Mouse (Mus musculus) liver, adult (tissue): ENCODE results near the gene Slc47a1.

Source experiments
- GATA4 ChIP-seq: IDR thresholded peaks from 2 replicates; pipeline ENCODE4 v1.6.1; 2014; ENCODE audit warnings: mild to moderate bottlenecking, low read length; ENCODE audit not compliant: insufficient replicate concordance

Slc47a1 gene

DNA sequence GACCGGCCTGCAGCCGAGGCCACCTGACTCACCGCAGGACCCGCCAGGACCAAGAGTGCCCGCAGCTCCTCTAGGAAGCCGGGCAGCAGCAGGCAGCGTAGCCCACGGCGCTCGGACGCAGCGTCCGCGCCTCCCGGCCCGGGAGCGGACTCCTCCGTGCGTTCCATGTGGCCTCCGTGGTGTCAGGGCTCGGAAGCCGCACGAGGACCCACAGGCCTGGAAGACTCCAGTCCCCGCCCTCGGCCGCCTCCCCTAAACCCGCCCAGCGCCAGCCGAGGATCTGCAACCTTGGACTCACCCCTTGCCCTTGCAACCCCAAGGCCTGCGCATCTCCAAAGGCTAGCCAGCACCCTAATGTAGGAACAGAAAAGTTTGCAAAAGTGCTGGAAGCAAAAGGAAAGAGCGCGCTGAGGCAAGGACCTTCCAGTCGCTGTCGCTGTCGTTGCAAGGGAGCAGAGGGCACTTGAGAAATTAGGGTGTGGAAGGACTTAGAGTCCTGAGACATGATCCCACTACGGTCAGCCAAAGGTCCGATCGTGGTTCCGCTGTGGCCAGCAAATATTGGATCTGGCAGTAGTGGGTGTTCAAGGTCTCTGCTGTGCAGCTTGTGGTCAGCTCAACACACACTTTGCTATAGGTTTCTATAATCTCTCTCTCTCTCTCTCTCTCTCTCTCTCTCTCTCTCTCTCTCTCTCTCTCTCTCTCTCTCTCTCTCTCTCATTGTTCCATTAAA lies at the start of gene Slc47a1:
TSS of gene Slc47a1 (minus strand) at position 465 of the 733 bp plus-strand sequence.
- no peak for TF ChIP-seq GATA4

GRCm38 (mm10) chr11:61419253-61419652 lies 41.1 kb upstream of the Slc47a1 start:
- no peak for TF ChIP-seq GATA4

DNA sequence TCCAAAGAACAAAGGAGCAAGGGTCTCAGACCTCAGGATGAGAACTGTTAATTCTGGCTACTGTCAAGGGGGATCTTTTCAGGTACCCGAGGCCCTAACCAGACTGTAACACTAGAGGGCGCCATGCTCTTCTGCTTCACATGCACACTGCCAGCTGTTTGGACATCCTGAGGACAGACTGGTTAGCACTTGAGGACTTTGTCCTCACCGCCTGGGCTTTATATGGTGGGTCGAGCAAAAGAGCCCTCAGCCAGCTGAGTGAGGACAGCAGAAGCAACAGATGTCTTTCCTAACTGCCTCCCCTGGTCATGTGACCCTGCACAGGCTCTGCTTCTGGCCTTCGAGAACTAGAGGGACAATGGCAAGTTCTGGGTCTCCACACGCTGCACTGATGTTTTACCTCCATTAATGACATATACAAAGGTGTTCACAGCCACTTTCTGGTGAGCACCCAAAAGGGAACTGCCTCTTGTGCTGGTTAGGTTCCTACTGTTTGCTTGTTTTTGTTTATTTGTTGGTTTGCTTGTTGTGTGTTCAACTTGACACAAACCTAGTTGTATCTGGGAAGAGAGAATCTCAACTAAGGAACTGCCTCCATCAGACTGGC lies 39.9 kb upstream of the Slc47a1 start:
- no peak for TF ChIP-seq GATA4

DNA sequence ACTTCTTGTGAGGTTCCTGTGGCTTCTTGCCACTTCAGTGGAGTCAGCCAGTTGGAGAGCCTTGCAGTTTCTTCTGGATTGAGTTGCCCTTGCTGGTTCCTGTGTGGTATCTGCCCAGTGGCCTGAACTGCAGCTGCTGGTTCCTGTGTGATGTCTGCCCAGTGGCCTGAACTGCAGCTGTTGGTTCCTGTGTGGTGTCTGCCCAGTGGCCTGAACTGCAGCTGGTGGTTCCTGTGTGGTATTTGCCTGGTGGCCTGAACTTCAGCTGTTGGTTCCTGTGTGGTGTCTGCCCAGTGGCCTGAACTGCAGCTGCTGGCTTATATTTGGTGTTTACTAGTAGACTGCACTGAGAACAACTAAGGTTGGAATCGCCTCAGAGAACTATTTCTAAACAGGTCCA lies 37.3 kb upstream of the Slc47a1 start:
- TF ChIP-seq GATA4 = no peak

DNA sequence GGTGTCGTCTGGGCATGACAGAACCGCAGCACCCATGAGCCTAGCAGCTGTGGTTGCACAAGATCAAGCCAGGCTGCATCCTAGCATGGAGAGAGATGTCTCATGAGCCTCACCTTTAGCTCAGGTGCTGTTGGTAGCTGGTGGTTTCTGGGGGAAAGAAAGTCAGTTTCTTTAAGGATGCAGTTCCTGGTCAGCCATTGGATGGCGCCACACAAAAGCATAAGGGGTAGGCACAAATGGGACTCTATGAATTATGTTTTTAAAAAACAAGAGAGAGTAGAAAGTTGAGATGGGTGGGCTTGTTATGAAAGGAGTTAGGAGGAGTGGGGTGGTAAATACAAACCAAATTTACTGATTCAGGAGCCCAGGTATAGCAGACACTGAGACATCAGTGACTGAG lies 36.4 kb upstream of the Slc47a1 start:
- no peak for TF ChIP-seq GATA4

- TF ChIP-seq GATA4 = no peak
Observed at GRCm38 (mm10) chr11:61413411-61413810, 35.3 kb upstream of the Slc47a1 start.

GRCm38 (mm10) chr11:61411809-61412208 lies 33.7 kb upstream of the Slc47a1 start:
- no peak for TF ChIP-seq GATA4

- TF ChIP-seq GATA4 = no peak
Observed at GRCm38 (mm10) chr11:61411221-61411620, 33.1 kb upstream of the Slc47a1 start.

- TF ChIP-seq GATA4 = no peak
Observed at GRCm38 (mm10) chr11:61410129-61410528, 32.0 kb upstream of the Slc47a1 start.

DNA sequence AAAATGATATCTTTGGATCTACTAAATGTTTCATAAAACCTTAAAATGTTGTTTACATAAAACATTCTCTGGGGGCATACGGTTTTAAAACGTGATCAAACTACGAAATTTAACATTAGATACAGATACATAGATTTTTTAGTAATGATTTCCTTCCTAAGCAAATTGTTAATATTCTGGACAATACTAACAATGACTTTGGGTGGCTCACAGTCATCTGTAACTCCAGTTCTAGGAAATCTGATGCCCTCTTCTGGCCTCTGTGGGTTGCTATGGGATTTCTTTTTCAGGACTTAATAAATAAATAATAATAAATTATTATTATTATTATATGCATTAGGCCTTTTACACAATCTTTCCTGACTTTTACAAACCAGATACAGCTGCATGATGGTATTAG lies 30.9 kb upstream of the Slc47a1 start:
- no peak for TF ChIP-seq GATA4

- TF ChIP-seq GATA4 = no peak; the same call in 1 of the 2 replicates
Observed at GRCm38 (mm10) chr11:61408184-61409027, 30.3 kb upstream of the Slc47a1 start.

- TF ChIP-seq GATA4 = no peak
Observed at GRCm38 (mm10) chr11:61407638-61408183, 29.6 kb upstream of the Slc47a1 start.

DNA sequence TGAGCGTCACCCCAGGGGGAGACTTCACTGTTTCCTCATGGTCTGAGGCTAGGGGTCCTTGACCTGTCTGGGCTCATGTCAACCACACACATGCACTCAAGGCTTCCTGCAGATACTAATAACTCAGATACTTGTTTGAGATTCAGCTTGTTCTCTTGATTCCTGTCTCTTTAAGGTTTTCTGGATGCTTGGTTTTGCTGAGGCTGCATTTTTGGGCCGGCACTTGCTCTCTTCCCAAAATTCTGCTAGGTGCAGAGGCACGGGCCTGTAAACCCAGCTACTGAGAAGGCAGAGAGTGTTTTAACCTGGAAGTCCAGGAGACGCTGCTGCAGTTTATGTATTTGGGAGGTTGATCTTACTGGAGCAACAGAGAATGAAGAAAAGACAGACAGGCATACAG lies 23.6 kb upstream of the Slc47a1 start:
- TF ChIP-seq GATA4 = no peak

DNA sequence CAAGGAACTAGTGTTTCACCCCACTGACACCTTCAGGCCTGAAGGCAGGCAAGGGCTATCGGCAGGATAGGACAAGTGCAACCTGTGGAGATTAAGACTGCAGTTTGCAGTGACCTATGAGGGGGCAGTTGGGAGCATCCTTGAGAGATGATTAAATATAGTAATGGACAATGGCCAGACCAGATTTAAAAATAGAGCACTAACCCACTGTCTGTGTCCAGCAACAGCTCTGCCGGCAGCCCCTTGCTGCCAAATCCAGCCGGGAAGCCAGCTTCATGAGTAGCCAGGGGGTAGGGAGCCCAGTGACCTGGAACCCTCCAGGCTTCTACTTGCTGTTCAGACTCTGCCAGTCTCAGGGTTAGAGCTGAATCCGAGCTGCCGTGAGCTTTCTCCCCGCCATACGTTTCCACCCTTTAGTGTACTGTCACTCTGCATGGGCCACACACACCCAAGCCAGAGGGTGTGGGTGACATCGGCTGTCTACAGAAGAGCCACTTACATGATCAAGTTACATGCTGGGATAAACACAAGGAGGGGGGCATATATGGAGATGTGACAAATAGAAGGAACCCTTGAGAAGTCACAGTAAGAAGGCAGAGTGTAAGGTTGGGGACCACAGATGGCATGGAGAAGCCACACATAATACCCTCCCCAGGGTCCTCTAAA lies 22.7 kb upstream of the Slc47a1 start:
- no peak for TF ChIP-seq GATA4

DNA sequence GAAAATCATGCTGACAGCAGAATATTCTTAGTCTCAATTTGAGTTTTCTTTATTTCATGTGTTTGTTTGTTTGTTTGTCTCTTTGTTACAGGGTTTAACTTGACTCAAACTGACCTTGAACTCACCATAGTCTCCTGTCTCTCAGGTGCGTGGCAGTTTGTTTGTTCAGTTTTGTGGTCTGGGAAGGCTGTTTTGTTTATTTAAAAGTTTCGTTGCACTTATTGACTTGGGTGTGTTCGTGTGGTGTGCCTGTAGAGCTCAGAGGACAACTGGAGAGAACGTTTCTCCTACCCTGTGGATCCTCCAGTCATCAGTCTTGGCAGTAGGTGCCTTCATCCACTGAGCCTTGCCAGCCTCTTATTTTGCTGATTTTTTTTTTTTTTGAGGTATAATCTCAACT lies 10.8 kb upstream of the Slc47a1 start:
- no peak for TF ChIP-seq GATA4
